Mouse (Mus musculus) left cerebral cortex, adult 2 months (tissue): ENCODE measurements around the gene Dhx30. TPM values are rescaled to one million over a fixed set of nuclear protein-coding genes. Genes with fewer than 3 reads are reported as not detected.

Experiments
- DNase-seq, 2 experiments: peaks; one replicate each; pipeline ENCODE4 v3.0.0; 2021 to 2022; ENCODE audit warnings: low spot score in 2 of 2, mixed read lengths in 1 of 2; ENCODE audit errors: extremely low spot score in 1 of 2
- H3K27ac ChIP-seq: fragments of 200-600 bp; 2 replicates; pipeline ENCODE4 v1.8.1; 2022
- H3K4me3 ChIP-seq: fragments of 200-600 bp; 2 replicates; pipeline ENCODE4 v1.8.1; 2022
- CTCF ChIP-seq: fragments of 200-600 bp; IDR thresholded peaks from 2 replicates; pipeline ENCODE4 v1.8.1; 2022; ENCODE audit warnings: antibody characterized with exemption, mild to moderate bottlenecking, moderate library complexity
- intact Hi-C: fragments of 180-260 bp; cut with DNase I; formaldehyde crosslinking; loops from one replicate; pipeline ENCODE4 v1.15.1; 2025
- total RNA-seq, 2 experiments: library from RNA; stranded (reverse); gene quantifications; 2 replicates each; pipeline ENCODE4 v1.2.3; 2021

The Dhx30 gene
- total RNA-seq, 2 experiments from 2014 or later = 166 to 173 TPM

GRCm38 (mm10) chr9:110038485-110038884 is 79.1 kb downstream of the Dhx30 start:
- TF ChIP-seq CTCF = no peak
- H3K4me3 ChIP-seq = no peak overlapping the region
- intact Hi-C loops = no loop called here
- DNase-seq = no peak
- H3K27ac ChIP-seq = peak overlapping the region; percentile 2; the same call in 1 of the 2 replicates

GRCm38 (mm10) chr9:110037895-110038294 is 79.7 kb downstream of the Dhx30 start:
- intact Hi-C loops = no loop called here
- no peak for TF ChIP-seq CTCF
- Histone ChIP-seq H3K27ac (no peak overlapping the region; the same call in 1 of the 2 replicates), H3K4me3 (no peak overlapping the region)
- no peak for DNase-seq

GRCm38 (mm10) chr9:110035091-110035490 is 82.5 kb downstream of the Dhx30 start:
- H3K4me3 ChIP-seq = no peak overlapping the region
- TF ChIP-seq CTCF = no peak
- no peak for DNase-seq
- H3K27ac ChIP-seq = no peak overlapping the region
- intact Hi-C loops = no loop called here

Other genes with a start within 250 kb of the Dhx30 start
- gene Cdc25a, start 242.3 kb downstream of the Dhx30 start, total RNA-seq = 1 to 10 TPM; 5.5 to 6.9 TPM
- gene Map4, start 186.4 kb downstream of the Dhx30 start, total RNA-seq = 100 to 1,000 TPM; 365 to 381 TPM
- 10 to 100 TPM; 68.6 to 74.8 TPM for gene Smarcc1, start 122 bp downstream of the Dhx30 start, total RNA-seq
- 100 to 1,000 TPM; 352 to 356 TPM for gene Cspg5, start 126.0 kb upstream of the Dhx30 start, total RNA-seq
- 10 to 100 TPM in 1 of 2 experiments, 1 to 10 TPM in 1; 9.1 to 14.1 TPM for gene Elp6, start 187.3 kb upstream of the Dhx30 start, total RNA-seq
- 100 to 1,000 TPM in 1 of 2 experiments, 10 to 100 TPM in 1; 97.0 to 107 TPM for gene Scap, start 215.5 kb upstream of the Dhx30 start, total RNA-seq